Mouse (Mus musculus) adipocyte (in vitro differentiated cells): ENCODE results near the gene Olfr313.
"Not testable (repeated sequence)": the region's sequence is repeated elsewhere in the genome, so short reads cannot be mapped to it uniquely, and the experiment has no call there.

Source experiments
- DNase-seq: peaks from one replicate; pipeline ENCODE4 v3.0.0-alpha.2; 2016; ENCODE audit warnings: low spot score

Gene Olfr313

DNA sequence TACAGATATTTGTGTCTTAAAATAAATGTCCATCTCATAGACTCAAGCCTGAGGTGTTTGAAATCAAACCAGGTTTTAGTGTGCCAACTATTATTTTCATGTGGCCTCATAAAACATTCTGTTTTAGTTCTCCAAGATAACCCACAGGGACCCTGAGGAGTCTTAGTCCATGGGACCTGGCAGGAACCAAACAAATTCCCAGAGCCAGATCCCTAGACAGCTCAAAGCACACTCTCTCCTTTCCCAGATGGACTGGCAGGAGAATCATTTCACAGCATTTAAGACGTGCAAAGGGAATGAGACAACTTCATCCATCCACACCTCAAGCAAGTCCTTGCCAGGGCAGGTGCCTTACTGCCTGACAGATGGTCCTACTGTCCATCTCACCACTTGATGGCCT is at the start of gene Olfr313:
Gene Olfr313, plus strand, starts transcription at position 301 of the 400 bp plus-strand sequence.
- DNase-seq: not testable (repeated sequence)

DNA sequence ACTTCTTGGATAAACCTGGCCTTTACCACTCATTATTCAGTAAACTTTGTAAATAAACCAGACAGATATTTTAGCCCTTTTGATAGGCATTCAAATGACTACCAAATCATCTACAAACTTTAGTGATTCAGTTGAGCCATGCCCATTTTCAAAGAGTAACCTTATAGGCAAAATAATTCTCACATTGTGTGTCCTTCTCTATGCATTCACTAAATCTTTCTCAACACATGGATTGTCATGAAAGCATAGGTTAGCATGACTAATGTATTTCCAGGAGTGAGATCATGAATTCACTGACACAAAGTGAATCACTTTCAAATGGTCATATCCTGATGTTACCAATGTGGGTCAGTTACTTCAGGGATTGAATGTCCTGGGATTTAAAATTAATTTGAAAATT is 41.9 kb upstream of the Olfr313 start, which contains the start of gene Olfr315:
Gene Olfr315, plus strand, starts transcription at position 301 of the 400 bp plus-strand sequence.
- no peak for DNase-seq

GRCm38 (mm10) chr11:58782480-58783089 is 32.2 kb upstream of the Olfr313 start, which contains the start of gene Olfr314:
Olfr314 (plus strand) TSS chr11:58782952.
- peak; percentile 8 for DNase-seq

DNA sequence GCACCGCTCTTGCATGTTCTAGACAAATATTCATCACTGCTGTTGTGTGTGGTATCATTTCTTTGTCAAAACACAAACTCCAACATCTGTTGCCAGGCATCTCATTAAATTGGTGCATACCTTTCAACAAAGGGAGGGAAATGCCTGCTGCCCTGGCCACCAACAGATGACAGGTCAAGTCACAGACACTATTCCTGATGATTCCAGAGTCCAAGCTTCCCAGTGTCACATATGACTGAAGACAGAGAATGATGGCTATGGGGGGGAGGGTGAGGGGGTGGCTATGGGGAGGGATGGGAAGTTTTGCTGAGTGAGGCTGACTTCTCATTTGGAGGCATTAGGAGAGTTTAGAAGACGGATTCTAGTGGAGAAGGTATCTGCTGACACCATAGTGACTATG is 30.6 kb upstream of the Olfr313 start:
- DNase-seq: no peak

DNA sequence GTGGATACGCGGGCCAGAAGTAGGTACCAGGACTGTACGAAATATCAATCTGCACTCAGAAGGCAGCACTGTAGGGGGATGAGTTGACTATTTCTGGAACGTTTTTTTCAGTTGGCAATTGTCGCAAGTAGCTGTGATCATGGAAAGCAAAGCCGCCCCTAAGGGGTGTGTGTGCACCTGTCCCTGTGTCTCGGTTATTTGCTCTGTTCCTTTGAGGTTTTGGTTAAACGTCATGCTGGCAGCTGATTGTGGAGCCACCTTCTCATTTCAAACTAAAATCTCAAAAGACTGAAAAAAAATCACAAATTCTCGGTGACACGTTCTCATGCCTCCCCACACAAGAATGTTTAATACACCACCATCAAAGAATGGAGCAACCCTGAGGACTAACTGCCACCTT is 27.1 kb upstream of the Olfr313 start:
- no peak for DNase-seq

DNA sequence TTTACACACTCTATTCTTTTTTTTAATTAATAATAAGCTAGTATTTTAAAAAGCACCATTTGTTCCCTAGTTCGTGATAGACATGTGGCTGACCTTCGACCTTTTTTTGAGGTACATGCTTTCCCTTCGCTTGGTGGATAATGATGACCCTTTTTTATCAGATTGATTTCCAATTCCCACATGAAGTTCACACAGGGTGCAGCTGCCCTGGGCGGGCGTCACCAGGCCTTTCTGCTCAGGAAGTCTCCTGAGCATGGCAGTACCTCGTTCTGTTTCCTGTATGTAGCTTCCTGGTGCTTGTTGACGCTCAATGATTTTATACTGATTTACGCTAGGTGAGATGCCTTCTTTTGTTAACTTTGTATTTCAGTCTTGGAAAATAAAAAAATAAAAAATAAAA is 26.5 kb upstream of the Olfr313 start:
- DNase-seq: no peak

DNA sequence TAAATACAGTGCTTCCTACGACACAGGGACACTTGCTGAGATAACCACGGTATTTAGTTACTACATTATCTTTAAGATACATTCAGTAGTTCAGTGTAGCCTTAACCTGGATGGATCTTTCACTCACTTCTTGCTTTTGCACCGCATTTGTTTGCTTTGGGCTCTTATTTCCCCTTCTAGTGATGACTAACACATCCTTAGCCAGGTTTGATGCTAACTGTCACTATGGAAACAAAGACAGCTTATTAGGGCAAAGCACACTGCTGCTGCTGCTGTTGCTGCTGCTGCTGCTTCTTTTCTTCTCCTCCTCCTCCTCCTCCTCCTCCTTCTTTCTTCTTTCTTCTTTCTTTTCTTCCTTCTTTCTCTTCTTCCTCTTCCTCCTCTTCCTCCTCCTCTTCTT is 25.3 kb upstream of the Olfr313 start:
- no peak for DNase-seq

- no peak for DNase-seq
These were observed 24.7 kb upstream of the Olfr313 start for GRCm38 (mm10) chr11:58790053-58790452.

DNA sequence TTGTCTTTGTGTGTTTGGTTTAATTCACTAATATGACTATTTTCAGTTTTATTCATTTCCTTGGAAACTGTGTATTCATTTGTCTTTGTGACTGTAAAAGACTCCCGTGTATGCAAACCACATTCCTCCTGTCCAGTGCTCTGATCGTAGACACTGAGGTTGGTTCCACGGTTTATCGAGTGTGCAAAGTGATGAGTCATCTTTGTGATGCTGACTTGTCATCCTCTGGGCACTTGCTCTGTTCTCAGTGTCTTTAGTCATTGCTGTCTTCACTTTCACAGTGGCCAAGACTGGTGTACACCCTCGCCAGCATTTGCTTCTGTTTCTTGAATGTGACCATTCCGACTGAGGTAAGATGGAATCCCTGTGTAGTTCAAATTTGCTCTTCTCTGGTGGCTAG is 24.2 kb upstream of the Olfr313 start:
- no peak for DNase-seq

DNA sequence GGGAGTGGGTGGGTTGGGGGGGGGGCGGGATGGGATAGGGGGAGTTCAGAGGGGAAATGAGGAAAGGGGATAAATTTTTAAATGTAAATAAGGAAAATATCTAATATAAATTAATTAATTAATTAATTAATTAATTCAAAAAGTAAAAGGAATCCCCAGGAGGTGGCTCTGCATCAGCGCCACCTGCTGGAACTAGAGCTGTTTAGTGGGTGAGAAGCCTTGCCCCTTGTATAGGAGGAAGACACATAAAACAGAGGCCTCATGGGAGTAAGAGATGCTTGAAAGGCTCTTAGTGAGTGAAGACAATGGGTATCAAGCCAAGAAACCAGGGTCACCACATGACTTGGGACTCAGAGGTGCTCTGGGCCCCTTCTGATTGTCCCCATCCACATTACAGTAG is 18.9 kb upstream of the Olfr313 start:
- DNase-seq: no peak

DNA sequence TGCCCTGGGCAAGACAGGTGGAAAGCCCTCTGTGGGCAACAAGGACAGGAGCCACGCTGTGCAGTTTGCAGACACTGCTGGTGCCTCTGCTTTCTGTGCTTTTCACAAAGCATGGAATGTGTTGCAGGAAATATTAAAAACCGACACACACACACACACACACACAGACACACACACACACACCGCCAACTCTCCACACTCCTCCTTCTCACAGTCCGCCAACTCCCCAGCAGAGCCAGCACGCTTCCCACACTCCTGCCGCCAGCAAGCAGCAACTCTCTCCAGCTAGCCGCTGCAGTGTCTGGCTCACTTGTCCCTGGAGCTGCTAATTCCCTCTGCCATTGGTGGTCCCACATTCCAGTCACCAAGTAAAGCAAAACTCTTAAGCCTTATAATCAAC is 17.9 kb upstream of the Olfr313 start:
- no peak for DNase-seq

GRCm38 (mm10) chr11:58799747-58800146 is 15.1 kb upstream of the Olfr313 start:
- DNase-seq: no peak

GRCm38 (mm10) chr11:58801558-58802228 is 13.1 kb upstream of the Olfr313 start, which contains the start of gene Fam183b:
Fam183b (minus strand) TSS chr11:58801960.
- DNase-seq: peak; percentile 60

DNA sequence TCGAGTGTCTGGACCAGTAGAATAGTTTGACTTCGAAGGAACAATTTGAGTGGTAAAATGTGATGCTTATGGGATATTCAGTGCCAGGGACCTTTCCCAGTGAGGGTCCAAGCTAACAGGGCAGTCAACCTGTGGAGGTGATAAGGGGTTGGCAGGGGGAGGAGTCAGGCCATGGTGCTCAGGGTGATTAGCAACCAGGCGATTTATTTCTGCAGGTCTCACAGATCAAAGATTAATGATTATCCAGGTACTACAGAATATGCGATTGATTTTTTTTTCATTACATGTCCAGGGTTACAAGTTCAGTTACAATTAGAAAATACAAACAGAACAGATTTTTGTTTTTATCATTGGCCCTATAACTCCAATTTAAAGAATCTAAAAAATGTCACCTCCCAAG is 10.9 kb upstream of the Olfr313 start:
- no peak for DNase-seq

DNA sequence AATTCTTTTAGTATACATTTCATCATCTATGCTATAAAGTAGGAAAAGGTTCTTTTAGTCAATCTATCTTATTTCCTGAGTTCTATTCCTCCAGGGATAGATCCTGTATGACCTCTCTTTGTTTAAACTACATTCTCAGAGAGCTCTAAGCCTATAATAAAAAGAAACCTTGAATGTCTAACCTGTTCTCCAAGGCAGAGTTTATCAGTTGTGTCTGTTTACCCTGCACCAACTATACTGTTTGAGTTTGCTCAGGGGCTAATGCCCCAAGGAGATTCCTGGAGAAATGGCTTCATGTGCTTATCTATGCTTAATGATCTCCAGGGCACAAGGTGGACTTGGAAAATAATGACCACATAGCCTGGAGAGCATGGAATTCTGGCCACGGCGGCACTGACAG is 10.4 kb upstream of the Olfr313 start:
- DNase-seq: no peak

DNA sequence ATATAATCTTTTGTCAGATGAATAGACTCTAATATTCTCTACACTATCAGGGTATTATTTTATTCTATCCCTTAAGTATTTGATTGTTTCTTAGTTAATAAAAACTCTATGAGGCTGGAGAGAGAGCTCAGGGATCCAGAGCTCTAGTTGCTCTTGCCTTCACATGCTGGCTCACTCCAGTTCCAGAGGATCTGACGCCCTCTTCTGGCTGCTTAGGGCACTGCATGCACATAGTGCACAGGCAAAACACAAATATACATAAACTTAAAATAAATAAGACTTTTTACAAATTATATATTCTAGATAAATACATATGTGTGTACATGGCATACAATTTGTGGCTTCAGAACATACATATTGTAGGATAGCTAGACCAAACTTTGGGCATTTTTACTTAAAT is 2.8 kb upstream of the Olfr313 start:
- no peak for DNase-seq

GRCm38 (mm10) chr11:58815676-58816075 is 876 bp downstream of the Olfr313 start:
- DNase-seq: no peak

DNA sequence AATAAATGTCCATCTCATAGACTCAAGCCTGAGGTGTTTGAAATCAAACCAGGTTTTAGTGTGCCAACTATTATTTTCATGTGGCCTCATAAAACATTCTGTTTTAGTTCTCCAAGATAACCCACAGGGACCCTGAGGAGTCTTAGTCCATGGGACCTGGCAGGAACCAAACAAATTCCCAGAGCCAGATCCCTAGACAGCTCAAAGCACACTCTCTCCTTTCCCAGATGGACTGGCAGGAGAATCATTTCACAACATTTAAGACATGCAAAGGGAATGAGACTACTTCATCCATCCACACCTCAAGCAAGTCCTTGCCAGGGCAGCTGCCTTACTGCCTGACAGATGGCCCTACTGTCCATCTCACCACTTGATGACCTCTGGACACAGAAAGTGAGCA is 14.1 kb downstream of the Olfr313 start, which contains the start of gene Olfr312:
Gene Olfr312, plus strand, starts transcription at position 301 of the 400 bp plus-strand sequence.
- not testable (repeated sequence) for DNase-seq

DNA sequence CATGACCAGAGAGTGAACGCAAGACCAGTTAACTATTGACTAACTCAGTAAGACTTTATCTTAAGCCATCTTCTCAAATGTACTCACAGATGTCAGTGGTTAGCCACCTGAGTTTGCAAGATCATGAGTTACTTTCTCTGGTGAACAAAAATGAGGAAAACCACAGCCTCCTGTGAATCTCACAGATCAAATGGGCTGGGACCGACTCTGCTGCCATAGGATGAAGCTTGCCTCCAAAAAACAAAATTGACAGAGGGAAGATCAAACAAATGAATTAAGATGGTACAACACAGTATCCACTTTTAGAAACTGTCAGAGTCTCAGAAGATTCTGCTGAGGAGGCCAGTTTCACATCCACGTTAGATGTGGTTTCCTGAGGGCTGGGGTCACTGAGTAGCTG is 15.0 kb downstream of the Olfr313 start:
- no peak for DNase-seq

GRCm38 (mm10) chr11:58832541-58832940 is 17.7 kb downstream of the Olfr313 start:
- DNase-seq: not testable (repeated sequence)

DNA sequence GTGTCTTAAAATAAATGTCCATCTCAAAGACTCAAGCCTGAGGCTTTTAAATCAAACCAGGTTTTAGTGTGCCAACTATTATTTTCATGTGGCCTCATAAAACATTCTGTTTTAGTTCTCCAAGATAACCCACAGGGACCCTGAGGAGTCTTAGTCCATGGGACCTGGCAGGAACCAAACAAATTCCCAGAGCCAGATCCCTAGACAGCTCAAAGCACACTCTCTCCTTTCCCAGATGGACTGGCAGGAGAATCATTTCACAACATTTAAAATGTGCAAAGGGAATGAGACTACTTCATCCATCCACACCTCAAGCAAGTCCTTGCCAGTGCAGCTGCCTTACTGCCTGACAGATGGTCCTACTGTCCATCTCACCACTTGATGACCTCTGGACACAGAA is 24.2 kb downstream of the Olfr313 start, which contains the start of gene Olfr311:
Gene Olfr311, plus strand, starts transcription at position 301 of the 400 bp plus-strand sequence.
- not testable (repeated sequence) for DNase-seq

DNA sequence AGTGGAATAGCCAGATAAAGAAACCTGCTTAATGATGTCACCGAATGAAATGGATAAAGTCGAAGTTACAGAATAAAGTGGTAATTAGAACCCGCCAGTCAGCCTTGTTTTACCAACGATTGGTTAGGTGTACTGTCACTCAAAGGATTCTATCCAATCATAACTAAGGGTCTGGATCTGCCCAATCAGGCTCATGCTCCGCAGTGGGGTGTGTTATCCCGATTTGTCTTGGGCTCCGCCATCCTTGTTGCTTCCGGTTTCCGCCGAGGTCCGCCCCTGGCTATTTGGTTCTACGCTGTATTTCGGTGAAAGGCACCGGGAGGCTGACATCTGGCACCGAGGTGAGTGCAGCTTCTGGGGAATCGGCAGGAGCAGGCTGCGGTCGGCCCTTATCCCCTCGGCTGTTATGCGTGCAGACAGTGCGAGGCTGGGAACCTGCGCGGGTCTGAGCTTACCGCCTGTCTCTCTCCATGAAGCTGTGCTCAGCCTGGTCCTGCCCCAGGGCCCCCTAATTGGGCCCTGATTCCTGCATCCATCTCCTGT is 32.2 kb downstream of the Olfr313 start, which contains the start of gene Gm12258:
Gene Gm12258, plus strand, starts transcription at position 240 of the 543 bp plus-strand sequence.
- DNase-seq: peak; percentile 98

GRCm38 (mm10) chr11:58847636-58848035 is 32.8 kb downstream of the Olfr313 start:
- no peak for DNase-seq
